ENCODE assay signal across 9 mouse cellular contexts in the genomic region with DNA sequence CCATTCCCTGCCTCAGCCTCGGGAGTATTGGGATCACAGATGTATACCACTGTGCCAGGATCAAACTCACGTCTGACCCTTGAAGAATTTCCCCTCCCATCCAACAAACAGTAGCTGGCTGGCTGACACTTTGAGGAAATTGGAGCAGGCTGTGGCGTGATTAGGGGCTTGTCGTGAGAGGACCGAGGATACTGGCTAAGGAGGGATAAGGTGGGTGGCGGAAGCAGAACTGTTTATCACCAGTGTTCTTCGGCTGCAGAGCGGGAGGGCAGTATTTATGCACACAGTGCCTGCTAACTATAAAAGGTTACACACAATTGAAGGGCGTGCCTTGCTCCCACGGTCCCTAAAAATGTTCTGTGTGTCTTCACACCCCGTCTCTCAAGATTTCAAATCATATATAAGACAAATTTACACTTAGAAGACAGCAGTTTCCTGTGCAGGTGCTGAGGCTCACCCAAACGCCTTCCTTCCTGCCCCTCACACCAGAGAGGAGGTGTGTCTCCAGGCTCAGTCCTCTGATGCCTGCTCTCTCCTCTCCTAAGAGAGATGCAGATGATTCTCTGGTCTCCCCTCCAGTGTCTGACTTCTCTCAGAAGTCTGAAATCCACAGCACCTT. TPM values are rescaled to one million over a fixed set of nuclear protein-coding genes. Genes with fewer than 3 reads are reported as not detected.
DNase-seq lines count a peak whose midpoint lies in the region; TF ChIP-seq lines count a peak whose summit lies in the region.
"Had no signal": no experiment of that assay in that cellular context is flagged by ENCODE, and none has a peak within 500 bp of the region (broad histone marks: within the 10 kb centered on the region; RNA-seq: fewer than 3 reads in every experiment).

No protein-coding gene starts in this region.

- peak overlapping the region; percentile 79 for H3K27ac ChIP-seq in spleen, adult 2 months (ENCODE audit: insufficient read depth, low read length)

- 2% methylated on average over 12 of the region's 12 CpGs for WGBS in spleen, adult 2 months

- no peak overlapping the region for H3K4me3 ChIP-seq in spleen, adult 2 months (ENCODE audit: extremely low read depth, insufficient read depth, insufficient read length)

- TF ChIP-seq POLR2A in spleen, adult 2 months (IDR thresholded peaks at IDR 0.05; ENCODE audit: low read depth, low read length): no peak

- peaks cover 9% of the 10 kb centered on the region; the same call in 1 of the 2 replicates for H3K4me1 ChIP-seq in spleen, adult 2 months (ENCODE audit: control insufficient read depth, insufficient read depth, insufficient read length)

- H3K27me3 ChIP-seq in spleen, adult 2 months (ENCODE audit: control insufficient read depth, insufficient read depth, low read length): no peaks in the 10 kb centered on the region

- H3K36me3 ChIP-seq in spleen, adult 2 months (ENCODE audit: control insufficient read depth, insufficient read depth, low read length): no peaks in the 10 kb centered on the region

- peak in 1 of 2 experiments; percentile 21 for DNase-seq in spleen, adult 2 months (ENCODE audit: low read depth in 1 of 2, low spot score in 2 of 2)
- no peak for DNase-seq in spleen, adult 12 weeks (ENCODE audit: low spot score)
- DNase-seq in induced T-regulatory cell, adult 2 months (ENCODE audit: low read depth): peak; percentile 36
- DNase-seq in lung, postnatal 14 days: peak; percentile 18
- DNase-seq in cerebellum, adult 11-12 months: no peak
- DNase-seq in adrenal gland, adult 8-10 months: no peak
- no peak for DNase-seq in cerebellum, postnatal 25 days

- no peak for TF ChIP-seq CTCF in spleen, adult 2 months (IDR thresholded peaks at IDR 0.05; ENCODE audit: extremely low read depth, insufficient read depth, insufficient read length, insufficient replicate concordance)

RNA-seq across cellular contexts. Expression of gene Alox12e, which starts 24.5 kb away (rescaled TPM):
- 0.12 and 0.13 TPM in 2 replicates for polyA plus RNA-seq in spleen, adult 2 months (2012; rRNA removed)
- not detected for total RNA-seq in adrenal gland, adult 8-10 months (2022)
- total RNA-seq: gastrocnemius, adult 18-20 months had no signal
- polyA plus RNA-seq: midbrain, embryonic 11.5 days had no signal

RNA-seq across cellular contexts. Expression of gene Alox12, which starts 42.8 kb away (rescaled TPM):
- 21.1 and 21.4 TPM in 2 replicates for polyA plus RNA-seq in spleen, adult 2 months (2012; rRNA removed)
- 1 to 10 TPM; 1.0 to 2.1 (median 1.7) TPM for total RNA-seq in adrenal gland, adult 8-10 months (2022)

RNA-seq across cellular contexts. Expression of gene Alox15, which starts 53.9 kb away (rescaled TPM):
- 2.5 and 4.1 TPM in 2 replicates for polyA plus RNA-seq in spleen, adult 2 months (2012; rRNA removed)
- total RNA-seq in adrenal gland, adult 8-10 months (2022): 1 to 10 TPM in 3 of 4 experiments, under 1 TPM in 1; 0.91 to 4.7 (median 3.3) TPM

RNA-seq across cellular contexts. Expression of gene Rnasek, which starts 58.3 kb away (rescaled TPM):
- 83.7 and 101 TPM in 2 replicates for polyA plus RNA-seq in spleen, adult 2 months (2012; rRNA removed)
- 100 to 1,000 TPM; 152 to 326 (median 207) TPM for total RNA-seq in adrenal gland, adult 8-10 months (2022)

RNA-seq across cellular contexts. Expression of gene Gm21988, which starts 58.3 kb away (rescaled TPM):
- polyA plus RNA-seq in spleen, adult 2 months (2012; rRNA removed): 5.1 and 5.8 TPM in 2 replicates
- total RNA-seq in adrenal gland, adult 8-10 months (2022): 1 to 10 TPM; 3.9 to 6.7 (median 5.3) TPM

Comparison
In these comparisons a context has a peak if more than half of its experiments do, and no peak if none do; other contexts are left out.
1. DNase-seq: peak in induced T-regulatory cell, adult 2 months (single experiment) and lung, postnatal 14 days (single experiment); none in spleen, adult 12 weeks (single experiment), cerebellum, adult 11-12 months (single experiment), adrenal gland, adult 8-10 months (single experiment) and cerebellum, postnatal 25 days (0 of 2).